Mouse (Mus musculus) gastrocnemius, adult 2 months (tissue): Measurements from ENCODE around the gene Tmem56. TPM values are rescaled to one million over a fixed set of nuclear protein-coding genes. Genes with fewer than 3 reads are reported as not detected.

Experiments used
- DNase-seq: peaks from one replicate; pipeline ENCODE4 v3.0.0; 2022
- H3K27ac ChIP-seq: fragments of 200-600 bp; 2 replicates; pipeline ENCODE4 v1.8.1; 2022; ENCODE audit warnings: mild to moderate bottlenecking
- H3K4me3 ChIP-seq: fragments of 200-600 bp; 2 replicates; pipeline ENCODE4 v1.8.1; 2022; ENCODE audit warnings: mild to moderate bottlenecking, moderate library complexity
- CTCF ChIP-seq: fragments of 200-600 bp; IDR thresholded peaks from 2 replicates; pipeline ENCODE4 v1.8.1; 2022; ENCODE audit warnings: antibody characterized with exemption, mild to moderate bottlenecking, moderate library complexity
- intact Hi-C: fragments of 180-260 bp; cut with DNase I; formaldehyde crosslinking; loops from one replicate; pipeline ENCODE4 v1.15.1; 2025
- total RNA-seq, 2 experiments: library from RNA; stranded (reverse); gene quantifications; 2 replicates each; pipeline ENCODE4 v1.2.3; 2021

The Tmem56 gene
- total RNA-seq, 2 experiments from 2014 or later: 44.5 to 47.4 TPM

GRCm38 (mm10) chr3:121272577-121272976 is 10.3 kb downstream of the Tmem56 start:
- TF ChIP-seq CTCF: no peak
- intact Hi-C loops: no loop called here
- no peak for DNase-seq
- H3K27ac ChIP-seq: no peak overlapping the region
- no peak overlapping the region for H3K4me3 ChIP-seq

- Histone ChIP-seq H3K4me3 (no peak overlapping the region), H3K27ac (no peak overlapping the region)
- intact Hi-C loops: no loop called here
- no peak for DNase-seq
- TF ChIP-seq CTCF: no peak
These were observed 15.6 kb downstream of the Tmem56 start for GRCm38 (mm10) chr3:121267283-121267682.

DNA sequence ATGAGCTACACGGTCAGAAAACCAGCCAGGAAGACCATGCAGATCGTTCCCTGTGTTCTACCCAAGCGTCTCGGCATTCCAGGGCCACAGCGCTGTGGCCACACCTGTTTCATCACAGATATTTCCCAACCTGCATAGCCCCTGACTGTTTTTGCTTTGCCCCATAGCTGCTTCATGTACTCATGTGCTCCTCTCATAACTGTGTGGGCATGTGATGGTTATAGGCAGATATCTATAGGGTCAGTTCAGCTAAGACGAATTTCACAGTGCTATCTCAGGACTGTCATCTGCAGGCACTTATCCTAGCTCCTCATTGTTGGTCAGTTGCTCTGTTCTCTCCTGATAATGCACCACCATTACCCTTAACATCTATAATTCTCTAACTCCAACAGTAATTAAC is 18.7 kb downstream of the Tmem56 start:
- intact Hi-C loops: no loop called here
- Histone ChIP-seq H3K4me3 (no peak overlapping the region), H3K27ac (no peak overlapping the region)
- no peak for DNase-seq
- no peak for TF ChIP-seq CTCF

GRCm38 (mm10) chr3:121263205-121263548 is 19.7 kb downstream of the Tmem56 start:
- no peak for TF ChIP-seq CTCF
- Histone ChIP-seq H3K4me3 (peak overlapping the region; percentile 73), H3K27ac (peak overlapping the region; percentile 93)
- intact Hi-C loops: loop anchor here (2.0 kb wide), 2 partner anchors 28 to 92 kb away; partner anchors contain the start of genes Alg14 and Rwdd3
- DNase-seq: peak; percentile 84

GRCm38 (mm10) chr3:121262521-121263204 is 20.2 kb downstream of the Tmem56 start:
- no peak for TF ChIP-seq CTCF
- peak overlapping the region; percentile 93 for H3K27ac ChIP-seq
- peak overlapping the region; percentile 73 for H3K4me3 ChIP-seq
- DNase-seq: peak; percentile 88
- intact Hi-C loops: loop anchor here (2.0 kb wide), 2 partner anchors 28 to 92 kb away; partner anchors contain the start of genes Alg14 and Rwdd3

DNA sequence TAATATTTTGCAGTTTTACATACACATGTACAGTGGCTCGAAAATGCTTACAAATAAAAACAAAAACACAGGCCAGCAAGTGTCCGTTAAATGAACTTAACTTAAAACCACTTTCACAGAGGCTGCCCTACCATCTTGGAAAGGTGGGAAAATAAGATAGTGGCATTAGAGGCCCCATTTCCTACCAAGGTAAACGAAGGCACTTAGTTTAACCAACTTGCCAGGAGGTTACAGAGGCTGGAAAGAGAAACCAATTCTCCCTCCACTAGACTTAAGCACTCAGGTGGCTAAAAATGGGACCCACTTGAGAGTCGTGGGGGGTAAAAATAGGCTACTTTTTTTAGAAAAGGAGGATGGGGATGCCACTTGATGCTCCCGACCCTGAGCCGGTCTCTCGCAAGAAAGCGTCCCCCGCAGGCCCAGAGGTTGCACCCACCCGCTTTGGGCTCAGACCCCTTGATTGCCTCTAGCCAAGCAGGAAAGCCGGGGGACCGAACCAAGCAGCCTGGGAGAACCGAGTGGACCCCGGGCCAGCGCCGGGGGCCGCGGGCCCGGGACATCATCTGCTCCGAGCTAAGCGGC is 20.9 kb downstream of the Tmem56 start:
- TF ChIP-seq CTCF: no peak
- Histone ChIP-seq H3K4me3 (peak overlapping the region; percentile 73), H3K27ac (peak overlapping the region; percentile 93)
- no peak for DNase-seq
- intact Hi-C loops: loop anchor here (2.0 kb wide), 2 partner anchors 29 to 91 kb away; partner anchors contain the start of genes Alg14 and Rwdd3

GRCm38 (mm10) chr3:121261251-121261650 is 21.6 kb downstream of the Tmem56 start:
- TF ChIP-seq CTCF: no peak
- intact Hi-C loops: no loop called here
- H3K27ac ChIP-seq: peak overlapping the region; percentile 38

GRCm38 (mm10) chr3:121260831-121261230 is 22.1 kb downstream of the Tmem56 start:
- no peak for DNase-seq
- intact Hi-C loops: no loop called here
- no peak for TF ChIP-seq CTCF
- Histone ChIP-seq H3K4me3 (no peak overlapping the region), H3K27ac (peak overlapping the region; percentile 38)

More at GRCm38 (mm10) chr3:121261251-121261650, 21.6 kb downstream of the Tmem56 start:
- peak overlapping the region; percentile 73; the same call in 1 of the 2 replicates for H3K4me3 ChIP-seq
- DNase-seq: no peak

DNA sequence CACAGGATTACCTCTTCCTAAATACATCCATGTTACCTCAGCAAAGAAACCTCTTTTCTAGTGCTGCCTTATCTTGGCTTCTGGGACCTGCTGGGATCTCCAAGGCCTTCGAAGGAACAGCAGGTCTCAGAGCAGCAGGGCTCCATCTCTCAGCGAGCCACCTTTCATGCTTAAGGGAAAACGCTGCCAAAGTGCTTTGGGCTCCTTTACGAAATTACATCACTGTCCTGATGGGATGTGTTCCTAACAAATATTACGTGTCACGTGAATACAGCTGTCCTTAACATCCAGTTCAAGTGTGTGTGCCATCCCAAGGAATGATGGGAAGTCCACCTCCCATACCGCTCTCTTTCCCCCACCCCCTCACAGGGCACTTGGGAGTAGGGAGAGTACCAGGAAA is 22.9 kb downstream of the Tmem56 start:
- intact Hi-C loops: no loop called here
- no peak for DNase-seq
- no peak for TF ChIP-seq CTCF
- Histone ChIP-seq H3K4me3 (no peak overlapping the region), H3K27ac (no peak overlapping the region)

- peak; percentile 26 for DNase-seq
- Histone ChIP-seq H3K27ac (0 out of 2 replicates have a peak overlapping the region, but pooled peaks have one; percentile 24), H3K4me3 (peak overlapping the region; percentile 36)
These were observed 24.1 kb downstream of the Tmem56 start for GRCm38 (mm10) chr3:121258521-121259478.

DNA sequence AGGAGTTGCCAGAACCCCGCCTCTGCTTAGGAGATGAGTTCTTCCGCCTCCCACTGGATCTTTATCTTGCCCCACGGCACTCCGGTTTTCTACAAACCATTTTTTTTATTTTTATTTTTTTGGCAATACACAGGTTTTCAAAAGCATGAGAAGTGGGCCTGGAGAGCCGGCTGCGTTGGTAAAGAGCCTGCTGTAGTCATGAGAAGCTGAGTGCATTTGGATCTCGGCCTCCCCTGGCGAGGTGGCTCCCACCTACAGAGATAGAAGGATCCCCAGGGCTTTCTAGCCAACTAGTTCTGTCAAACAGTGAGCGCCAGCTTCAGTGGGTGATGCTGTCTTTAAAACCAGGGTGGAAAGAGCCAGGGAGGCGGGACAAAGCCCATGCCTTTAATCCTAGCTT is 25.5 kb downstream of the Tmem56 start:
- Histone ChIP-seq H3K27ac (peak overlapping the region; percentile 80; the same call in 1 of the 2 replicates), H3K4me3 (no peak overlapping the region)
- no peak for TF ChIP-seq CTCF
- no peak for DNase-seq
- intact Hi-C loops: loop anchor here (5.0 kb wide), 1 partner anchor 40 kb away; no protein-coding TSS in a partner anchor

More at GRCm38 (mm10) chr3:121258521-121259478, 24.1 kb downstream of the Tmem56 start:
- no peak for TF ChIP-seq CTCF
- intact Hi-C loops: loop anchor here (5.0 kb wide), 1 partner anchor 41 kb away; no protein-coding TSS in a partner anchor

GRCm38 (mm10) chr3:121256131-121256530 is 26.8 kb downstream of the Tmem56 start:
- no peak for TF ChIP-seq CTCF
- intact Hi-C loops: loop anchor here (5.0 kb wide), 1 partner anchor 39 kb away; no protein-coding TSS in a partner anchor
- peak; percentile 71 for DNase-seq

More at GRCm38 (mm10) chr3:121256131-121256530, 26.8 kb downstream of the Tmem56 start:
- peak overlapping the region; percentile 80 for H3K27ac ChIP-seq
- no peak overlapping the region for H3K4me3 ChIP-seq
